Mouse (Mus musculus) G1E (cell line): Measurements from ENCODE around the gene Gpr15.

Source experiments
- CTCF ChIP-seq: IDR thresholded peaks from 2 replicates; pipeline ENCODE4 v1.5.1; 2012; ENCODE audit warnings: low read depth, low read length, inconsistent platforms, mixed read lengths
- GATA1 ChIP-seq: IDR thresholded peaks from 2 replicates; pipeline ENCODE4 v1.6.1; 2012; ENCODE audit warnings: borderline replicate concordance, low read length, inconsistent platforms, mixed read lengths
- POLR2AphosphoS5 ChIP-seq: IDR thresholded peaks from 2 replicates; pipeline ENCODE4 v1.6.1; 2012; ENCODE audit warnings: low read depth, low read length, inconsistent platforms; ENCODE audit not compliant: insufficient replicate concordance
- TAL1 ChIP-seq: conservative IDR thresholded peaks from 2 replicates; pipeline ENCODE4 v1.6.1; 2012; ENCODE audit warnings: low read depth, low read length, inconsistent platforms, mixed read lengths

DNA sequence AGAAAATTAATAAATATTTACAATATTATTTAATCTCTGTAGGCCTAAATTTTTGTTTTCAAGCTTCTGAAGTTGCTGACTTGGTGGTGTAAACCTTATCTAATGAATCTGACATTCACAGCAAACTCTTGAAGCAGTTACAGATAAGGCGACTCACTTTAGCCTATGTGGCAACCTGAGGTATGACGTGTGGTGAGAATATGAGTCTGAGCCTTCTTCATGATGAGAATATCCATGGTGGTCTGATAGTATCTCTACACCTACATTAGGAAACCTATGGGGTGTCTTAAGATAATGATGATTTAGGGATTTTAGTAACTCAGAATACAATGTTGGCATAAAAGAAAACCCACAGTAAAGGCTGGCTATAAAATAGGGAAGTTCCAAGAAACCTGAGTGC lies 3.4 kb upstream of the Gpr15 start:
- TF ChIP-seq CTCF (no peak), TAL1 (no peak), GATA1 (no peak), POLR2AphosphoS5 (no peak)
